Mouse (Mus musculus) layer of hippocampus, postnatal 10 days (tissue): ENCODE results near the gene Ubl5. TPM values are rescaled to one million over a fixed set of nuclear protein-coding genes. Genes with fewer than 3 reads are reported as not detected.

ENCODE experiments used
- DNase-seq, 2 experiments: peaks; one replicate each; pipeline ENCODE4 v3.0.0; 2021; ENCODE audit warnings: low spot score in 2 of 2
- total RNA-seq, 2 experiments: library from RNA; stranded (reverse); gene quantifications; 2 replicates each; pipeline ENCODE4 v1.2.3; 2021

The Ubl5 gene
- total RNA-seq, 2 experiments from 2014 or later = 318 to 356 TPM

DNA sequence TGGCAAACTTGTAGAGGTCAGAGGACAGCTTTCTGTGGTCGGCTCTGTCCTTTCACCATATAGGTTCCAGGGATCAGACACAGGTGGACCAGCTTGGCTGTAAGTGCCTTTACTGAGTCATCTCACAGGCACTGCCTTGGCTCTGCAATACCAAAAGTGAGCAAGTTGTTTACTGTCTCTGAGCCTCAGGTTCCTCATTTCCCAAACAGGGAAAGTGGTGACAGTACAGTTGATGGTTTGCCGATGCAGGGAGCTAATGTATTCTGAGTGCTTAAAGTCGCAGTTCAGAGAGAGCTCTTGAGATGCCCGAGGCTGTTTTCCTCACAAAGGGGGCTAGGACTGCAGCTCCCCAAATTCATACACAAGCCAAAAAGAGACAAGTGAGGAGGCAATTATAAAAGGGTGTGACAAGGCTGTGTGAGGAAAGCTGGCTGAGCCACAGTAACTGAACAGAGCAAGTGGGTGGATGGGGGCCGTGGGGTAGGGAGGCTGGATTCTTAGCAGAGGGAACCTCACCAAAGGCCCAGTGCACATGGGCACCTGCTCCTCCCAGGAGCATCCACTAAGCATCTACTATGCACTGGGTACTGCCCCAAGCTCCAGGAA, 53.5 kb downstream of the Ubl5 start:
- no peak for DNase-seq

Other genes starting within 250 kb of the Ubl5 start
- gene Zfp26, start 182.7 kb upstream of the Ubl5 start, total RNA-seq = 10 to 100 TPM; 31.6 to 35.6 TPM
- gene Zfp426, start 150.1 kb upstream of the Ubl5 start, total RNA-seq = 10 to 100 TPM; 34.1 to 36.8 TPM
- 10 to 100 TPM; 60.2 to 63.5 TPM for gene Zfp266, start 121.5 kb upstream of the Ubl5 start, total RNA-seq
- 10 to 100 TPM; 28.5 to 29.5 TPM for gene Zfp846, start 61.6 kb upstream of the Ubl5 start, total RNA-seq
- gene Fbxl12, start 1.9 kb downstream of the Ubl5 start, total RNA-seq = 10 to 100 TPM; 18.5 to 23.8 TPM
- gene Pin1, start 9.2 kb downstream of the Ubl5 start, total RNA-seq = 10 to 100 TPM; 31.7 to 32.6 TPM
- gene Olfm2, start 103.5 kb downstream of the Ubl5 start, total RNA-seq = 100 to 1,000 TPM; 123 to 138 TPM
- 1 to 10 TPM; 1.8 to 2.3 TPM for gene Col5a3, start 172.2 kb downstream of the Ubl5 start, total RNA-seq
- gene Rdh8, start 175.6 kb downstream of the Ubl5 start, total RNA-seq = not detected
- 10 to 100 TPM; 48.2 to 55.5 TPM for gene A230050P20Rik, start 225.8 kb downstream of the Ubl5 start, total RNA-seq
- gene Angptl6, start 236.8 kb downstream of the Ubl5 start, total RNA-seq = 10 to 100 TPM; 10.4 to 12.8 TPM
- 10 to 100 TPM; 28.9 to 35.8 TPM for gene Ppan, start 245.3 kb downstream of the Ubl5 start, total RNA-seq